Mouse (Mus musculus) midbrain, embryonic 15.5 days (tissue): ENCODE measurements around the gene Khdc1b. TPM values are rescaled to one million over a fixed set of nuclear protein-coding genes. Genes with fewer than 3 reads are reported as not detected.
"Not testable (repeated sequence)": the region's sequence is repeated elsewhere in the genome, so short reads cannot be mapped to it uniquely, and the experiment has no call there.

ENCODE experiments used
- ATAC-seq: fragments of 200-750 bp; cut with Nextera tagmentation; replicated peaks from 2 replicates; pipeline ENCODE4 v1.8.0; 2017; ENCODE audit warnings: moderate TSS enrichment
- H3K27ac ChIP-seq: fragments of 300-500 bp; sonication (generic); 2 replicates; pipeline ENCODE4 v1.5.1; 2015; ENCODE audit warnings: mild to moderate bottlenecking, inconsistent platforms
- H3K27me3 ChIP-seq: fragments of 300-500 bp; sonication (generic); replicated peaks from 2 replicates; pipeline ENCODE4 v1.6.1; 2015; ENCODE audit warnings: inconsistent platforms
- H3K36me3 ChIP-seq: fragments of 300-500 bp; sonication (generic); replicated peaks from 2 replicates; pipeline ENCODE4 v1.6.1; 2015; ENCODE audit warnings: inconsistent platforms
- H3K4me1 ChIP-seq: fragments of 300-500 bp; sonication (generic); 2 replicates; pipeline ENCODE4 v1.6.1; 2015; ENCODE audit warnings: inconsistent platforms
- H3K4me2 ChIP-seq: fragments of 300-500 bp; sonication (generic); 2 replicates; pipeline ENCODE4 v1.6.1; 2015; ENCODE audit warnings: inconsistent platforms, mild to moderate bottlenecking, moderate library complexity
- H3K4me3 ChIP-seq: fragments of 300-500 bp; sonication (generic); 2 replicates; pipeline ENCODE4 v1.5.1; 2015; ENCODE audit warnings: mild to moderate bottlenecking, inconsistent platforms
- H3K9ac ChIP-seq: fragments of 300-500 bp; sonication (generic); 2 replicates; pipeline ENCODE4 v1.6.1; 2015; ENCODE audit warnings: mild to moderate bottlenecking, inconsistent platforms
- H3K9me3 ChIP-seq: fragments of 300-500 bp; sonication (generic); 2 replicates; pipeline ENCODE4 v1.6.1; 2016; ENCODE audit warnings: inconsistent platforms
- WGBS: fragments of 180-500 bp; shearing (Covaris S2); methylation state at CpG from one replicate; pipeline ENCODE4 v1.1.7; 2015; ENCODE audit warnings: mixed read lengths; 5-methylcytosine and 5-hydroxymethylcytosine counted together
- polyA plus RNA-seq: library from polyadenylated mRNA; unstranded; fragments of >200 nt; fragmentation: Nextera tagmentation; extraction: Ambion mirVana; gene quantifications from 2 replicates; pipeline ENCODE4 v1.2.1, GENCODE M21; 2015

Khdc1b gene
- 0.14 TPM in 1 of 2 replicates, not detected in the other for polyA plus RNA-seq

GRCm38 (mm10) chr1:21383256-21383655 lies at the start of gene Khdc1b:
TSS of gene Khdc1b (plus strand) at chr1:21383556.
- no peak within 1 kb of the TSS for H3K4me2 ChIP-seq
- H3K9ac ChIP-seq = no peak within 1 kb of the TSS
- H3K4me1 ChIP-seq = no peaks in the 10 kb centered on the region
- H3K9me3 ChIP-seq = no peaks in the 10 kb centered on the region
- ATAC-seq = no peak
- no peak within 1 kb of the TSS for H3K4me3 ChIP-seq
- WGBS = 97% methylated on average over 1 of the region's 1 CpGs
- H3K27me3 ChIP-seq = no peaks in the 10 kb centered on the region
- H3K36me3 ChIP-seq = no peaks in the 10 kb centered on the region
- no peak within 1 kb of the TSS for H3K27ac ChIP-seq

GRCm38 (mm10) chr1:21335836-21336235 lies 47.5 kb upstream of the Khdc1b start:
- no peaks in the 10 kb centered on the region for H3K36me3 ChIP-seq
- no peak overlapping the region for H3K4me3 ChIP-seq
- no peak overlapping the region for H3K9ac ChIP-seq
- H3K27ac ChIP-seq = no peak overlapping the region
- no peak overlapping the region for H3K4me2 ChIP-seq
- ATAC-seq = no peak
- no peaks in the 10 kb centered on the region for H3K9me3 ChIP-seq
- H3K4me1 ChIP-seq = no peaks in the 10 kb centered on the region
- H3K27me3 ChIP-seq = no peaks in the 10 kb centered on the region

GRCm38 (mm10) chr1:21340745-21341144 lies 42.6 kb upstream of the Khdc1b start:
- Histone ChIP-seq H3K9me3 (no peaks in the 10 kb centered on the region), H3K4me3 (no peak overlapping the region), H3K36me3 (no peaks in the 10 kb centered on the region), H3K4me2 (no peak overlapping the region), H3K27me3 (no peaks in the 10 kb centered on the region), H3K9ac (no peak overlapping the region), H3K27ac (no peak overlapping the region), H3K4me1 (no peaks in the 10 kb centered on the region)
- 90% methylated on average over 1 of the region's 1 CpGs for WGBS
- no peak for ATAC-seq

- no peaks in the 10 kb centered on the region for H3K27me3 ChIP-seq
- no peak overlapping the region for H3K27ac ChIP-seq
- peak; percentile 78 for ATAC-seq
- H3K4me2 ChIP-seq = no peak overlapping the region
- no peaks in the 10 kb centered on the region for H3K36me3 ChIP-seq
- 53% methylated on average over 4 of the region's 4 CpGs for WGBS
- H3K4me3 ChIP-seq = no peak overlapping the region
- no peaks in the 10 kb centered on the region for H3K9me3 ChIP-seq
- H3K4me1 ChIP-seq = no peaks in the 10 kb centered on the region
- no peak overlapping the region for H3K9ac ChIP-seq
These were observed 39.1 kb upstream of the Khdc1b start for GRCm38 (mm10) chr1:21344253-21344652.

- ATAC-seq = not testable (repeated sequence)
These were observed 38.6 kb upstream of the Khdc1b start for GRCm38 (mm10) chr1:21344752-21345151.

GRCm38 (mm10) chr1:21349341-21349740 lies 34.0 kb upstream of the Khdc1b start, which contains the start of gene Khdc1a:
TSS of gene Khdc1a (plus strand) at chr1:21349641.
- 76% methylated on average over 2 of the region's 2 CpGs for WGBS
- H3K9ac ChIP-seq = no peak within 1 kb of the TSS

More at GRCm38 (mm10) chr1:21344752-21345151, 38.6 kb upstream of the Khdc1b start:
- WGBS = 91% methylated on average over 7 of the region's 7 CpGs
- not testable (repeated sequence) for H3K27me3 ChIP-seq, H3K4me3 ChIP-seq, H3K9me3 ChIP-seq, H3K4me2 ChIP-seq, H3K36me3 ChIP-seq, H3K27ac ChIP-seq, H3K9ac ChIP-seq, H3K4me1 ChIP-seq

GRCm38 (mm10) chr1:21368031-21368430 lies 15.3 kb upstream of the Khdc1b start, which contains the start of gene Khdc1c:
TSS of gene Khdc1c (plus strand) at chr1:21368331.
- H3K4me3 ChIP-seq, H3K27me3 ChIP-seq, H3K4me2 ChIP-seq, ATAC-seq, H3K27ac ChIP-seq, H3K4me1 ChIP-seq, H3K36me3 ChIP-seq, H3K9me3 ChIP-seq, H3K9ac ChIP-seq: not testable (repeated sequence)
- WGBS = 78% methylated on average over 1 of the region's 1 CpGs

More at GRCm38 (mm10) chr1:21349341-21349740, 34.0 kb upstream of the Khdc1b start, which contains the start of gene Khdc1a:
- Histone ChIP-seq H3K4me2 (no peak within 1 kb of the TSS), H3K4me1 (no peaks in the 10 kb centered on the region), H3K4me3 (no peak within 1 kb of the TSS), H3K27me3 (no peaks in the 10 kb centered on the region), H3K36me3 (no peaks in the 10 kb centered on the region), H3K9me3 (no peaks in the 10 kb centered on the region), H3K27ac (no peak within 1 kb of the TSS)
- no peak for ATAC-seq

GRCm38 (mm10) chr1:21391138-21391671 lies 7.8 kb downstream of the Khdc1b start:
- no peaks in the 10 kb centered on the region for H3K27me3 ChIP-seq
- no peak overlapping the region for H3K27ac ChIP-seq
- no peak overlapping the region for H3K4me2 ChIP-seq
- H3K4me3 ChIP-seq = no peak overlapping the region
- no peaks in the 10 kb centered on the region for H3K4me1 ChIP-seq
- WGBS = 86% methylated on average over 6 of the region's 6 CpGs
- H3K9me3 ChIP-seq = no peaks in the 10 kb centered on the region
- no peak overlapping the region for H3K9ac ChIP-seq
- no peaks in the 10 kb centered on the region for H3K36me3 ChIP-seq
- no peak for ATAC-seq

GRCm38 (mm10) chr1:21402804-21403203 lies 19.4 kb downstream of the Khdc1b start:
- Histone ChIP-seq H3K4me3 (no peak overlapping the region), H3K9me3 (no peaks in the 10 kb centered on the region), H3K36me3 (no peaks in the 10 kb centered on the region), H3K27me3 (no peaks in the 10 kb centered on the region), H3K27ac (no peak overlapping the region), H3K9ac (no peak overlapping the region), H3K4me1 (no peaks in the 10 kb centered on the region), H3K4me2 (no peak overlapping the region)
- 89% methylated on average over 8 of the region's 8 CpGs for WGBS
- no peak for ATAC-seq

- Histone ChIP-seq H3K4me3 (no peak overlapping the region), H3K27ac (no peak overlapping the region), H3K4me2 (no peak overlapping the region), H3K9me3 (no peaks in the 10 kb centered on the region), H3K4me1 (no peaks in the 10 kb centered on the region), H3K9ac (no peak overlapping the region), H3K27me3 (no peaks in the 10 kb centered on the region), H3K36me3 (no peaks in the 10 kb centered on the region)
- 45% methylated on average over 2 of the region's 2 CpGs for WGBS
- no peak for ATAC-seq
These were observed 23.9 kb downstream of the Khdc1b start for GRCm38 (mm10) chr1:21407266-21407665.

GRCm38 (mm10) chr1:21411331-21412196 lies 28.2 kb downstream of the Khdc1b start:
- H3K4me2 ChIP-seq = no peak overlapping the region; the same call in 1 of the 2 replicates
- H3K9ac ChIP-seq = no peak overlapping the region
- WGBS = 50% methylated on average over 18 of the region's 18 CpGs
- no peaks in the 10 kb centered on the region for H3K27me3 ChIP-seq
- no peak overlapping the region for H3K4me3 ChIP-seq
- H3K4me1 ChIP-seq = no peaks in the 10 kb centered on the region
- H3K36me3 ChIP-seq = no peaks in the 10 kb centered on the region
- peak; percentile 93 for ATAC-seq
- no peaks in the 10 kb centered on the region for H3K9me3 ChIP-seq
- H3K27ac ChIP-seq = peak overlapping the region; percentile 10; the same call in 1 of the 2 replicates

GRCm38 (mm10) chr1:21412197-21412555 lies 28.8 kb downstream of the Khdc1b start:
- Histone ChIP-seq H3K4me3 (no peak overlapping the region), H3K9ac (no peak overlapping the region), H3K4me2 (no peak overlapping the region), H3K4me1 (no peaks in the 10 kb centered on the region), H3K27me3 (no peaks in the 10 kb centered on the region), H3K9me3 (no peaks in the 10 kb centered on the region), H3K36me3 (no peaks in the 10 kb centered on the region), H3K27ac (no peak overlapping the region)
- 88% methylated on average over 2 of the region's 2 CpGs for WGBS
- ATAC-seq = no peak

GRCm38 (mm10) chr1:21419370-21419769 lies 36.0 kb downstream of the Khdc1b start:
- no peak overlapping the region for H3K9ac ChIP-seq
- ATAC-seq = no peak
- no peak overlapping the region for H3K4me2 ChIP-seq
- no peaks in the 10 kb centered on the region for H3K27me3 ChIP-seq
- H3K4me3 ChIP-seq = no peak overlapping the region
- H3K4me1 ChIP-seq = no peaks in the 10 kb centered on the region
- no peaks in the 10 kb centered on the region for H3K9me3 ChIP-seq
- H3K36me3 ChIP-seq = no peaks in the 10 kb centered on the region
- H3K27ac ChIP-seq = no peak overlapping the region
